Mouse (Mus musculus) cerebellum, adult 11 months (tissue): ENCODE data around the gene Neurod4.
A peak's percentile ranks its signal among the peaks of the same experiment; 100 is the strongest.
"Not testable (repeated sequence)": the region's sequence is repeated elsewhere in the genome, so short reads cannot be mapped to it uniquely, and the experiment has no call there.

Experiments
- DNase-seq: peaks from one replicate; pipeline ENCODE4 v3.0.0; 2022

The Neurod4 gene

GRCm38 (mm10) chr10:130280066-130280465 lies at the start of gene Neurod4:
TSS of gene Neurod4 (minus strand) at chr10:130280240.
- no peak for DNase-seq

GRCm38 (mm10) chr10:130324243-130324642 lies 44.2 kb upstream of the Neurod4 start:
- no peak for DNase-seq

- DNase-seq: no peak
Measured at GRCm38 (mm10) chr10:130322637-130323036, 42.6 kb upstream of the Neurod4 start, which contains the start of gene Tespa1. TSS of gene Tespa1 (plus strand) at chr10:130322870.

GRCm38 (mm10) chr10:130322062-130322461 lies 42.0 kb upstream of the Neurod4 start:
- no peak for DNase-seq

GRCm38 (mm10) chr10:130320715-130321114 lies 40.7 kb upstream of the Neurod4 start:
- no peak for DNase-seq

- no peak for DNase-seq
Measured at GRCm38 (mm10) chr10:130318720-130319119, 38.7 kb upstream of the Neurod4 start.

- no peak for DNase-seq
Measured at GRCm38 (mm10) chr10:130315846-130316245, 35.8 kb upstream of the Neurod4 start.

GRCm38 (mm10) chr10:130314110-130314829 lies 34.2 kb upstream of the Neurod4 start:
- no peak for DNase-seq

GRCm38 (mm10) chr10:130313531-130313930 lies 33.5 kb upstream of the Neurod4 start:
- DNase-seq: no peak

- DNase-seq: no peak
Measured at GRCm38 (mm10) chr10:130311534-130312227, 31.6 kb upstream of the Neurod4 start.

GRCm38 (mm10) chr10:130304138-130304537 lies 24.1 kb upstream of the Neurod4 start:
- DNase-seq: not testable (repeated sequence)

GRCm38 (mm10) chr10:130298748-130299147 lies 18.7 kb upstream of the Neurod4 start:
- not testable (repeated sequence) for DNase-seq

GRCm38 (mm10) chr10:130293741-130294408 lies 13.8 kb upstream of the Neurod4 start:
- DNase-seq: no peak

GRCm38 (mm10) chr10:130288007-130288406 lies 8.0 kb upstream of the Neurod4 start:
- no peak for DNase-seq

- DNase-seq: no peak
Measured at GRCm38 (mm10) chr10:130287201-130287600, 7.2 kb upstream of the Neurod4 start.

GRCm38 (mm10) chr10:130281982-130282449 lies 2.0 kb upstream of the Neurod4 start:
- no peak for DNase-seq

- no peak for DNase-seq
Measured at GRCm38 (mm10) chr10:130276496-130276895, 3.5 kb downstream of the Neurod4 start.

GRCm38 (mm10) chr10:130275759-130276158 lies 4.3 kb downstream of the Neurod4 start:
- DNase-seq: no peak

GRCm38 (mm10) chr10:130263203-130263602 lies 16.8 kb downstream of the Neurod4 start:
- peak; percentile 56 for DNase-seq

- DNase-seq: no peak
Measured at GRCm38 (mm10) chr10:130259483-130259882, 20.6 kb downstream of the Neurod4 start.

- DNase-seq: peak; percentile 8
Measured at GRCm38 (mm10) chr10:130244271-130244670, 35.8 kb downstream of the Neurod4 start.

GRCm38 (mm10) chr10:130238318-130239209 lies 41.5 kb downstream of the Neurod4 start:
- DNase-seq: no peak
